Mouse (Mus musculus) kidney, embryonic 15.5 days (tissue): ENCODE measurements around the gene Rapgef4. TPM values are rescaled to one million over a fixed set of nuclear protein-coding genes. Genes with fewer than 3 reads are reported as not detected.

Experiments
- ATAC-seq: fragments of 200-750 bp; cut with Nextera tagmentation; replicated peaks from 2 replicates; pipeline ENCODE4 v1.8.0; 2017; ENCODE audit warnings: moderate TSS enrichment; ENCODE audit not compliant: low FRiP score
- H3K27ac ChIP-seq: fragments of 300-500 bp; sonication (generic); 2 replicates; pipeline ENCODE4 v1.5.1; 2015; ENCODE audit warnings: mild to moderate bottlenecking, inconsistent platforms
- H3K27me3 ChIP-seq: fragments of 300-500 bp; sonication (generic); 2 replicates; pipeline ENCODE4 v1.6.1; 2015; ENCODE audit warnings: inconsistent platforms
- H3K36me3 ChIP-seq: fragments of 300-500 bp; sonication (generic); 2 replicates; pipeline ENCODE4 v1.6.1; 2015; ENCODE audit warnings: inconsistent platforms
- H3K4me1 ChIP-seq: fragments of 300-500 bp; sonication (generic); 2 replicates; pipeline ENCODE4 v1.6.1; 2015; ENCODE audit warnings: inconsistent platforms
- H3K4me2 ChIP-seq: fragments of 300-500 bp; sonication (generic); 2 replicates; pipeline ENCODE4 v1.6.1; 2015; ENCODE audit warnings: moderate library complexity, mild to moderate bottlenecking, inconsistent platforms
- H3K4me3 ChIP-seq: fragments of 300-500 bp; sonication (generic); replicated peaks from 2 replicates; pipeline ENCODE4 v1.5.1; 2015; ENCODE audit warnings: mild to moderate bottlenecking, inconsistent platforms
- H3K9ac ChIP-seq: fragments of 300-500 bp; sonication (generic); 2 replicates; pipeline ENCODE4 v1.6.1; 2015; ENCODE audit warnings: mild to moderate bottlenecking, inconsistent platforms
- H3K9me3 ChIP-seq: fragments of 300-500 bp; sonication (generic); replicated peaks from 2 replicates; pipeline ENCODE4 v1.6.1; 2016; ENCODE audit warnings: inconsistent platforms
- WGBS: fragments of 180-500 bp; shearing (Covaris S2); methylation state at CpG from one replicate; pipeline ENCODE4 v1.1.7; 2015; ENCODE audit warnings: mixed read lengths; 5-methylcytosine and 5-hydroxymethylcytosine counted together
- polyA plus RNA-seq: library from polyadenylated mRNA; unstranded; fragments of >200 nt; fragmentation: Nextera tagmentation; extraction: Ambion mirVana; gene quantifications from 2 replicates; pipeline ENCODE4 v1.2.1, GENCODE M21; 2015

Gene Rapgef4
- polyA plus RNA-seq, 1 experiment from 2014 or later: 9.4 TPM

- WGBS: 41% methylated on average over 7 of the region's 7 CpGs
- no peak overlapping the region for H3K4me2 ChIP-seq
- no peak overlapping the region for H3K9ac ChIP-seq
- H3K27me3 ChIP-seq: no peaks in the 10 kb centered on the region
- H3K4me3 ChIP-seq: no peak overlapping the region
- no peak overlapping the region for H3K27ac ChIP-seq
- H3K9me3 ChIP-seq: no peaks in the 10 kb centered on the region
- H3K4me1 ChIP-seq: no peaks in the 10 kb centered on the region
- H3K36me3 ChIP-seq: no peaks in the 10 kb centered on the region
- no peak for ATAC-seq
Observed at GRCm38 (mm10) chr2:72221706-72222105, 240.7 kb downstream of the Rapgef4 start.

GRCm38 (mm10) chr2:72222276-72222675, 241.2 kb downstream of the Rapgef4 start:
- Histone ChIP-seq H3K4me2 (no peak overlapping the region), H3K9me3 (no peaks in the 10 kb centered on the region), H3K27me3 (no peaks in the 10 kb centered on the region), H3K36me3 (no peaks in the 10 kb centered on the region), H3K27ac (no peak overlapping the region), H3K4me3 (no peak overlapping the region), H3K4me1 (no peaks in the 10 kb centered on the region), H3K9ac (no peak overlapping the region)
- no peak for ATAC-seq
- WGBS: 79% methylated on average over 4 of the region's 4 CpGs

GRCm38 (mm10) chr2:72222736-72223455, 241.9 kb downstream of the Rapgef4 start:
- no peaks in the 10 kb centered on the region for H3K4me1 ChIP-seq
- no peak for ATAC-seq
- WGBS: 86% methylated on average over 16 of the region's 16 CpGs

GRCm38 (mm10) chr2:72223479-72223878, 242.4 kb downstream of the Rapgef4 start:
- 63% methylated on average over 5 of the region's 5 CpGs for WGBS
- Histone ChIP-seq H3K4me1 (no peaks in the 10 kb centered on the region), H3K27ac (no peak overlapping the region), H3K9me3 (no peaks in the 10 kb centered on the region), H3K4me2 (no peak overlapping the region), H3K9ac (no peak overlapping the region), H3K27me3 (no peaks in the 10 kb centered on the region), H3K4me3 (no peak overlapping the region), H3K36me3 (no peaks in the 10 kb centered on the region)
- no peak for ATAC-seq

More at GRCm38 (mm10) chr2:72222736-72223455, 241.9 kb downstream of the Rapgef4 start:
- no peak overlapping the region for H3K27ac ChIP-seq
- no peak overlapping the region for H3K4me2 ChIP-seq
- no peaks in the 10 kb centered on the region for H3K36me3 ChIP-seq
- H3K4me3 ChIP-seq: no peak overlapping the region
- H3K9me3 ChIP-seq: no peaks in the 10 kb centered on the region
- H3K9ac ChIP-seq: no peak overlapping the region
- H3K27me3 ChIP-seq: no peaks in the 10 kb centered on the region

- Histone ChIP-seq H3K9ac (no peak overlapping the region), H3K36me3 (no peaks in the 10 kb centered on the region), H3K4me3 (no peak overlapping the region), H3K4me2 (no peak overlapping the region), H3K4me1 (peaks cover 5% of the 10 kb centered on the region), H3K27me3 (no peaks in the 10 kb centered on the region), H3K27ac (no peak overlapping the region), H3K9me3 (no peaks in the 10 kb centered on the region)
- no peak for ATAC-seq
- 93% methylated on average over 6 of the region's 6 CpGs for WGBS
Observed at GRCm38 (mm10) chr2:72226006-72226405, 245.0 kb downstream of the Rapgef4 start.

DNA sequence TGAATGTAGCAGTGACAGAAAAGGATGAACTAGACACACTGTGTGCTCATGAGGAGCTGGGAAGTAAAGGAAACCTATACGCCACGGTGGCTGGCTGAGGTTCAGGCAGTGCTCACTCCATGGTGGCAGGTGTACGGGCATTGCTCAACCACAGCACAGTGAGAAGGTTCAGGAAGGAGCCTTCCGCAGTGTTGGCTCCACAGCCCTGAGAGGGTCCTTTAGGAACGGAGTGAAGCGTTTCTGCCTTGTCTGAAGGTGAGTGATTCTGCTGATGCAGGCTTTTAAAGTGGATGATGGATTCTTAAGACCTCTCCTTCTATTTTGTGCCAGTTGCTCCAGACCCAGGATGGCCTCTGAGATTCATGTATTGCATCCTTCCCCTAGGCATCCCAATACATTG, 246.4 kb downstream of the Rapgef4 start:
- WGBS: 91% methylated on average over 6 of the region's 6 CpGs
- Histone ChIP-seq H3K36me3 (no peaks in the 10 kb centered on the region), H3K9me3 (no peaks in the 10 kb centered on the region), H3K4me1 (peaks cover 5% of the 10 kb centered on the region), H3K9ac (no peak overlapping the region), H3K4me3 (no peak overlapping the region), H3K4me2 (no peak overlapping the region), H3K27ac (no peak overlapping the region), H3K27me3 (no peaks in the 10 kb centered on the region)
- ATAC-seq: no peak

- Histone ChIP-seq H3K4me2 (no peak overlapping the region), H3K27me3 (no peaks in the 10 kb centered on the region), H3K9ac (no peak overlapping the region), H3K4me1 (peaks cover 5% of the 10 kb centered on the region), H3K27ac (no peak overlapping the region), H3K36me3 (no peaks in the 10 kb centered on the region), H3K9me3 (no peaks in the 10 kb centered on the region), H3K4me3 (no peak overlapping the region)
- no peak for ATAC-seq
- 62% methylated on average over 14 of the region's 14 CpGs for WGBS
Observed at GRCm38 (mm10) chr2:72228881-72229280, 247.8 kb downstream of the Rapgef4 start.

DNA sequence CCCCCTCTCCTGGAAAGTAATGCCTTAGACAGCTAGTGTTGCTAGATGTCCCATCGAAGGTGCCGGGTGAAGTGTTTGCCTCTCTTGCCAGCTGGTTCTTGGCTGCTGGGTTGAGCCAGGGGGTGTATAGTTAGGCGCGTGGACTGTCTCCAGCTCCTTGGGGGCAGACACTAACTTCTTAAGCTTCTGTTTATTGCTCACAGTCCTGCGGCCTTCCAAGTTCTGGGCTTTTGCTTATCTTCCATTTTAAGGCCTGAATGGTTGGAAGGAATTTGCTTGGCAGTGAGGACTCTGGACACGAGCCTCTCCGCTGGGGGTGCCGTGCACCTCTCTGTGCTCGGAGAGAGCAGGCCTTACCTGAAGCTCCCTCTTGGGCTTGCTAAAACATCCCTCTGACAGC, 249.5 kb downstream of the Rapgef4 start:
- no peak overlapping the region for H3K27ac ChIP-seq
- 75% methylated on average over 9 of the region's 9 CpGs for WGBS
- no peak for ATAC-seq

GRCm38 (mm10) chr2:72234085-72234484, 253.0 kb downstream of the Rapgef4 start:
- Histone ChIP-seq H3K9ac (no peak overlapping the region), H3K4me1 (peaks cover 17% of the 10 kb centered on the region), H3K27ac (no peak overlapping the region), H3K4me2 (no peak overlapping the region), H3K36me3 (no peaks in the 10 kb centered on the region), H3K9me3 (no peaks in the 10 kb centered on the region), H3K4me3 (no peak overlapping the region), H3K27me3 (no peaks in the 10 kb centered on the region)
- WGBS: 87% methylated on average over 11 of the region's 11 CpGs
- no peak for ATAC-seq

More for the DNA sequence above, 249.5 kb downstream of the Rapgef4 start:
- Histone ChIP-seq H3K9me3 (no peaks in the 10 kb centered on the region), H3K9ac (no peak overlapping the region), H3K36me3 (no peaks in the 10 kb centered on the region), H3K4me2 (no peak overlapping the region), H3K4me1 (peaks cover 8% of the 10 kb centered on the region), H3K27me3 (no peaks in the 10 kb centered on the region), H3K4me3 (no peak overlapping the region)

DNA sequence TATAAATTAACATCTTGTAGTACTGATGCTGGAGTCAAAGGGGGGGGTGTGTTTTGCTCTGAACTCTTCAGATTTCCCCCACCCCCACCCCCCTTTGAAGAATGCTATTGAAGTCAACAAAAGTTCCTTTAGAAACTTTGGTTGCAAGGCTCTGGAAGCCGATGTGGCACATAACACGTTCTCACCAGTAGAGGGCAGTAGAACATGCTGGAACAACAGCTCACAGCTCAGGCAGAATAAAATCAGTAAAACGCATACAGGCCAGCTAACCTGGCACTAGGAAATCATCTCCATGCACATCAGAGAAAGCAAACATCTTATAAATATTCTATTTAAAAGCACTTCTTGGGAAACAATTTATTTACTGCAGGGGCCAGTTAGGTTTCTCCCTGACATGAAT, 253.9 kb downstream of the Rapgef4 start:
- no peak for ATAC-seq
- Histone ChIP-seq H3K4me3 (no peak overlapping the region), H3K9me3 (no peaks in the 10 kb centered on the region), H3K4me1 (peaks cover 22% of the 10 kb centered on the region), H3K36me3 (no peaks in the 10 kb centered on the region), H3K27ac (no peak overlapping the region), H3K27me3 (no peaks in the 10 kb centered on the region), H3K9ac (no peak overlapping the region), H3K4me2 (no peak overlapping the region)
- WGBS: under 1% methylated on average over 3 of the region's 3 CpGs

DNA sequence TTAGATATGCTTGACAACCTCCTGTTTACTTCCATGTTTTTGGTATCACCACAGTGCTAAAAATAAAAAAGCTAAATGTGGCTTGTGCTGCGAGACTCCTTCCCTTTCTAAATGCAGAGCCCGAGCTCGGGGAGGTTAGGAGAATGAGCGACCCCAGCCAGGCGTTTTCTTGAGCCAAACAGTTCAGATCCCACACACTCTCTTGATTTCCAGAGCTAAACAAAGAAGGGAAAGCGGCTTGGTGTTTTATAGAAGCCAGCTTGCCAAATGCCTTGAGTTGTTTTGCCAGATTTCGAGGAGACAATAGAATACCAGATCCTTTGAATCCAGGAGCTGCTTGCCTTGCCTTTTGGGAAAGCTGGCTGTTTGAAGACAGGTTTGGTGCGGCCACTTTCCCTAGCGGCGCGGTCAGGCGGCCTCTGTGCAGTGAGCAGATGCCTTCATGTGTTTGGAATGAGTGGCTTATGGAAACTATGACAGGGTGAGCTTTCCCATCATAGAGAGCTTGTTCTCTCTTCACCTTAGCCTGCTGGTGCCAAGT, 254.4 kb downstream of the Rapgef4 start:
- WGBS: 65% methylated on average over 12 of the region's 12 CpGs
- ATAC-seq: no peak
- Histone ChIP-seq H3K4me1 (peaks cover 24% of the 10 kb centered on the region), H3K27ac (no peak overlapping the region), H3K9ac (no peak overlapping the region), H3K36me3 (no peaks in the 10 kb centered on the region), H3K4me3 (no peak overlapping the region), H3K9me3 (no peaks in the 10 kb centered on the region), H3K4me2 (no peak overlapping the region), H3K27me3 (no peaks in the 10 kb centered on the region)

- no peak overlapping the region for H3K4me2 ChIP-seq
- H3K9me3 ChIP-seq: no peaks in the 10 kb centered on the region
- no peak overlapping the region for H3K9ac ChIP-seq
- H3K27ac ChIP-seq: no peak overlapping the region
- no peak overlapping the region for H3K4me3 ChIP-seq
- H3K4me1 ChIP-seq: peaks cover 32% of the 10 kb centered on the region
- WGBS: 45% methylated on average over 2 of the region's 2 CpGs
- no peaks in the 10 kb centered on the region for H3K36me3 ChIP-seq
- no peak for ATAC-seq
- H3K27me3 ChIP-seq: no peaks in the 10 kb centered on the region
Observed at GRCm38 (mm10) chr2:72238421-72238820, 257.4 kb downstream of the Rapgef4 start.

DNA sequence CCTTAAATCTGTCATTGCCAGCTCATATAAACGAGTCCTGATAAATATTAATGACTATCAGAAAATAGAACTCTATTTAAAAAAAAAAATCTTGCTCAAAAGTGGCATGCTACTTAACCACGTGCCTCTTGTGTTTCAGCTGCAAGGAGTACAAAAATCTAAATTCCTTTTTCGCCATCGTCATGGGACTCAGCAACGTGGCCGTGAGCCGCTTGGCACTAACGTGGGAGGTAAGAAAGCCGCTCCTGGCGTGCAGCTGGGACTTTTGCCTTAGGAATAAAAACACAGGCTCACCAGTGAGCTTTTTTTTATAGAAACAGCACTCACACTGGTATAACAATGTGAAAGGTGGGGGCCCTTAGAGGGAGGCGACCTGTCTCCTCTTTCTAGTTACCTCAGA, 257.9 kb downstream of the Rapgef4 start:
- WGBS: 47% methylated on average over 11 of the region's 11 CpGs
- H3K9ac ChIP-seq: no peak overlapping the region
- H3K36me3 ChIP-seq: no peaks in the 10 kb centered on the region
- H3K4me3 ChIP-seq: no peak overlapping the region
- no peak overlapping the region for H3K27ac ChIP-seq
- peaks cover 32% of the 10 kb centered on the region for H3K4me1 ChIP-seq
- H3K9me3 ChIP-seq: no peaks in the 10 kb centered on the region
- H3K4me2 ChIP-seq: no peak overlapping the region
- H3K27me3 ChIP-seq: no peaks in the 10 kb centered on the region
- no peak for ATAC-seq
